Mouse (Mus musculus) MEL (cell line): Measurements from ENCODE around the gene Stx3. TPM values are rescaled to one million over a fixed set of nuclear protein-coding genes. Genes with fewer than 3 reads are reported as not detected.

Experiments used
- DNase-seq: peaks from one replicate; pipeline ENCODE4 v3.0.0; 2011; ENCODE audit warnings: low read depth, low spot score
- H3K27ac ChIP-seq: 2 replicates; pipeline ENCODE4 v1.5.1; 2012; ENCODE audit warnings: low read depth, mild to moderate bottlenecking, control low read depth, low read length, moderate library complexity; ENCODE audit not compliant: control insufficient read depth
- H3K27me3 ChIP-seq, 2 experiments: fragments of 150-350 bp in 1 of 2; sonication (generic) in 1 of 2; 2 replicates each; pipeline ENCODE4 v1.6.1; 2012; ENCODE audit warnings: low read length in 2 of 2, mild to moderate bottlenecking in 2 of 2, improper control_type of control experiment in 1 of 2, moderate library complexity in 1 of 2; ENCODE audit not compliant: insufficient read depth in 2 of 2, control insufficient read depth in 1 of 2
- H3K36me3 ChIP-seq, 2 experiments: 2 replicates each; pipeline ENCODE4 v1.6.1; 2012 to 2014; ENCODE audit warnings: low read length in 2 of 2, improper control_type of control experiment in 1 of 2, inconsistent platforms in 1 of 2, mild to moderate bottlenecking in 1 of 2; ENCODE audit not compliant: insufficient read depth in 2 of 2, control insufficient read depth in 1 of 2
- H3K4me1 ChIP-seq, 2 experiments: fragments of 150-350 bp in 1 of 2; sonication (generic) in 1 of 2; 2 replicates each; pipeline ENCODE4 v1.6.1; 2012; ENCODE audit warnings: low read length in 2 of 2, improper control_type of control experiment in 1 of 2, mild to moderate bottlenecking in 1 of 2; ENCODE audit not compliant: insufficient read depth in 2 of 2, control insufficient read depth in 1 of 2
- H3K4me3 ChIP-seq, 2 experiments: fragments of 150-350 bp in 1 of 2; sonication (generic) in 1 of 2; 2 replicates each; pipeline ENCODE4 v1.5.1; 2012; ENCODE audit warnings: low read depth in 2 of 2, low read length in 2 of 2, mild to moderate bottlenecking in 2 of 2, moderate library complexity in 2 of 2, control low read depth in 1 of 2, improper control_type of control experiment in 1 of 2; ENCODE audit not compliant: control insufficient read depth in 1 of 2, insufficient read depth in 1 of 2
- H3K79me2 ChIP-seq: 2 replicates; pipeline ENCODE4 v1.6.1; 2012; ENCODE audit warnings: mild to moderate bottlenecking, low read length, moderate library complexity; ENCODE audit not compliant: control insufficient read depth, poor library complexity, insufficient read depth
- H3K9ac ChIP-seq: 2 replicates; pipeline ENCODE4 v1.6.1; 2012; ENCODE audit warnings: low read depth, mild to moderate bottlenecking, control low read depth, low read length, moderate library complexity; ENCODE audit not compliant: control insufficient read depth, poor library complexity, severe bottlenecking
- H3K9me3 ChIP-seq: fragments of 150-350 bp; sonication (generic); replicated peaks from 2 replicates; pipeline ENCODE4 v1.6.1; 2012; ENCODE audit warnings: mild to moderate bottlenecking, low read length, improper control_type of control experiment, moderate library complexity; ENCODE audit not compliant: insufficient read depth
- BHLHE40 ChIP-seq: IDR thresholded peaks from 2 replicates; pipeline ENCODE4 v1.6.1; 2012; ENCODE audit warnings: low read depth, mild to moderate bottlenecking, inconsistent platforms, low read length, improper control_type of control experiment, borderline replicate concordance
- CHD2 ChIP-seq: IDR thresholded peaks from 2 replicates; pipeline ENCODE4 v1.6.1; 2011; ENCODE audit warnings: low read length, improper control_type of control experiment
- CTCF ChIP-seq, 3 experiments: IDR thresholded peaks in 2 of 3; conservative IDR thresholded peaks in 1 of 3; 2 replicates each; pipeline ENCODE4 v1.5.1; 2011 to 2012; ENCODE audit warnings: low read length in 3 of 3, low read depth in 2 of 3, mild to moderate bottlenecking in 2 of 3, improper control_type of control experiment in 1 of 3, inconsistent platforms in 1 of 3, mixed read lengths in 1 of 3, moderate library complexity in 1 of 3; ENCODE audit not compliant: control insufficient read depth in 1 of 3, insufficient read depth in 1 of 3, poor library complexity in 1 of 3, severe bottlenecking in 1 of 3
- E2F4 ChIP-seq: IDR thresholded peaks from 2 replicates; pipeline ENCODE4 v1.6.1; 2011; ENCODE audit warnings: low read depth, low read length, improper control_type of control experiment, borderline replicate concordance
- ETS1 ChIP-seq: IDR thresholded peaks from 2 replicates; pipeline ENCODE4 v1.6.1; 2012; ENCODE audit warnings: low read depth, mild to moderate bottlenecking, inconsistent platforms, low read length, improper control_type of control experiment, moderate library complexity
- GATA1 ChIP-seq: IDR thresholded peaks from 2 replicates; pipeline ENCODE4 v1.6.1; 2011; ENCODE audit warnings: low read depth, low read length, improper control_type of control experiment
- HCFC1 ChIP-seq: IDR thresholded peaks from 2 replicates; pipeline ENCODE4 v1.6.1; 2012; ENCODE audit warnings: low read depth, mild to moderate bottlenecking, inconsistent platforms, low read length, improper control_type of control experiment, moderate library complexity
- KAT2A ChIP-seq: conservative IDR thresholded peaks from 2 replicates; pipeline ENCODE4 v1.6.1; 2012; ENCODE audit warnings: low read depth, low read length, improper control_type of control experiment, inconsistent platforms
- MAFK ChIP-seq: IDR thresholded peaks from 2 replicates; pipeline ENCODE4 v1.6.1; 2011; ENCODE audit warnings: low read depth, mild to moderate bottlenecking, low read length, improper control_type of control experiment, borderline replicate concordance
- MAX ChIP-seq: IDR thresholded peaks from 2 replicates; pipeline ENCODE4 v1.6.1; 2011; ENCODE audit warnings: low read length, improper control_type of control experiment
- MAZ ChIP-seq: IDR thresholded peaks from 2 replicates; pipeline ENCODE4 v1.6.1; 2012; ENCODE audit warnings: low read depth, mild to moderate bottlenecking, inconsistent platforms, low read length, improper control_type of control experiment
- MEF2A ChIP-seq: IDR thresholded peaks from 2 replicates; pipeline ENCODE4 v1.6.1; 2014; ENCODE audit warnings: low read depth, mild to moderate bottlenecking, inconsistent platforms, low read length, improper control_type of control experiment; ENCODE audit not compliant: poor library complexity, insufficient replicate concordance, severe bottlenecking; ENCODE audit errors: extremely low read depth
- MYB ChIP-seq: IDR thresholded peaks from 2 replicates; pipeline ENCODE4 v1.6.1; 2011; ENCODE audit warnings: mild to moderate bottlenecking, low read depth, low read length, improper control_type of control experiment
- MYC ChIP-seq: IDR thresholded peaks from 2 replicates; pipeline ENCODE4 v1.6.1; 2011; ENCODE audit warnings: low read depth, mild to moderate bottlenecking, low read length, improper control_type of control experiment, moderate library complexity
- NELFE ChIP-seq: IDR thresholded peaks from 2 replicates; pipeline ENCODE4 v1.6.1; 2011; ENCODE audit warnings: low read depth, low read length, improper control_type of control experiment
- NRF1 ChIP-seq: IDR thresholded peaks from 2 replicates; pipeline ENCODE4 v1.6.1; 2014; ENCODE audit warnings: low read depth, mild to moderate bottlenecking, inconsistent platforms, low read length, improper control_type of control experiment, moderate library complexity; ENCODE audit not compliant: poor library complexity, insufficient read depth, severe bottlenecking
- POLR2AphosphoS2 ChIP-seq: IDR thresholded peaks from 2 replicates; pipeline ENCODE4 v1.6.1; 2011; ENCODE audit warnings: low read length, improper control_type of control experiment
- RAD21 ChIP-seq: IDR thresholded peaks from 2 replicates; pipeline ENCODE4 v1.6.1; 2011; ENCODE audit warnings: mild to moderate bottlenecking, low read depth, low read length, improper control_type of control experiment
- RCOR1 ChIP-seq: IDR thresholded peaks from 2 replicates; pipeline ENCODE4 v1.6.1; 2012; ENCODE audit warnings: low read depth, mild to moderate bottlenecking, inconsistent platforms, low read length, improper control_type of control experiment
- SIN3A ChIP-seq: IDR thresholded peaks from 2 replicates; pipeline ENCODE4 v1.6.1; 2012; ENCODE audit warnings: low read length, improper control_type of control experiment, inconsistent platforms
- SMC3 ChIP-seq: IDR thresholded peaks from 2 replicates; pipeline ENCODE4 v1.6.1; 2011; ENCODE audit warnings: low read depth, low read length, improper control_type of control experiment
- TCF12 ChIP-seq: IDR thresholded peaks from 2 replicates; pipeline ENCODE4 v1.6.1; 2014; ENCODE audit warnings: low read depth, mild to moderate bottlenecking, inconsistent platforms, low read length, improper control_type of control experiment, moderate library complexity
- USF1 ChIP-seq: IDR thresholded peaks from 2 replicates; pipeline ENCODE4 v1.6.1; 2014; ENCODE audit warnings: low read depth, mild to moderate bottlenecking, inconsistent platforms, low read length, improper control_type of control experiment, moderate library complexity
- USF2 ChIP-seq, 2 experiments: IDR thresholded peaks; 2 replicates each; pipeline ENCODE4 v1.6.1; 2011 to 2012; ENCODE audit warnings: improper control_type of control experiment in 2 of 2, low read length in 2 of 2, borderline replicate concordance in 1 of 2, inconsistent platforms in 1 of 2, low read depth in 1 of 2, mild to moderate bottlenecking in 1 of 2; ENCODE audit not compliant: insufficient read depth in 1 of 2
- ZC3H11A ChIP-seq: IDR thresholded peaks from 2 replicates; pipeline ENCODE4 v1.6.1; 2012; ENCODE audit warnings: low read depth, mild to moderate bottlenecking, inconsistent platforms, low read length, improper control_type of control experiment
- ZKSCAN1 ChIP-seq: IDR thresholded peaks from 2 replicates; pipeline ENCODE4 v1.6.1; 2012; ENCODE audit warnings: low read depth, mild to moderate bottlenecking, inconsistent platforms, low read length, improper control_type of control experiment, moderate library complexity
- ZMIZ1 ChIP-seq: IDR thresholded peaks from 2 replicates; pipeline ENCODE4 v1.6.1; 2012; ENCODE audit warnings: low read depth, mild to moderate bottlenecking, inconsistent platforms, low read length, improper control_type of control experiment, moderate library complexity
- ZNF384 ChIP-seq: IDR thresholded peaks from 2 replicates; pipeline ENCODE4 v1.6.1; 2012; ENCODE audit warnings: low read depth, mild to moderate bottlenecking, inconsistent platforms, low read length, improper control_type of control experiment
- polyA plus RNA-seq, 2 experiments: library from polyadenylated mRNA; stranded (reverse) in 1 of 2; unstranded in 1 of 2; fragments of >175 nt in 1 of 2; fragments of >200 nt in 1 of 2; gene quantifications; 2 replicates each; pipeline versions ENCODE4 v1.2.1 to v1.2.4; 2012; ENCODE audit warnings: low replicate concordance in 2 of 2, low read depth in 1 of 2; ENCODE audit not compliant: insufficient read length in 2 of 2, insufficient read depth in 1 of 2, missing spikeins in 1 of 2
- total RNA-seq: library from RNA; depleted of rRNA; stranded (reverse); fragments of 300-350 nt; gene quantifications from 2 replicates; pipeline ENCODE4 v1.2.3, GENCODE M21; 2012

Stx3 gene
- total and polyA plus RNA-seq, 3 experiments: 0.73 to 3.0 TPM; not detected in 1

- no peak for DNase-seq
Measured at GRCm38 (mm10) chr19:11785409-11786154, 33.6 kb downstream of the Stx3 start.

DNA sequence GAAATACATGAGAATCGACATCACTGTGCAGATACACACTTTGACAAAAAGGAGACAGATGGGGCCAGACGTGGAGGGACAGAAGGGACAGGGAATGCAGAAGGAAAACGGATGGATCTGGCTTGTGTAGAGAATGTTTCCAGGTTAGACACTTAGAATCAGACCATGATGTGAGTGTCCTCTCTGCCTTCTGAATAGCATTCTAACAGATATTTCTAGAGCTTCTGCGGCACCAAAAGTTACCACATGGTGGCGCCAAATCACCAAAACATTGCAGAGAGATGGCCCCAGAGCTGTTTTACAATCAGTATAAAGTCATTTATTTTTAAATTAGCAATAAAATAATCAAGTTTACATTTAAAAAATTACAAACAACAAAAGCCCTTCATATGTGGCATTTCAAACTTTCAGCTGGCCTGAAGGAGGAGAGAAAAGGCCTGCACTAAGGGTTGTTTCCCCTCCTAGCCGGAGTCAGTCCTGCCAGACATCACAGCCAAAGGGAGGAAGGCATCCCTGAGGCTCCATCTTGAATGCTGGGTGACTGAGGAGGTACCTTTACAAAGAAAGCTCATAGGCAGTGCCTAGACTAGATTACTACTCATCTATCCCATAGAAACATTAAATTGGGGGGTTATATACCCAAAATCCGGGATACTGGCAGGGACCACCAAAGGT lies 41.9 kb downstream of the Stx3 start:
- Histone ChIP-seq H3K36me3 (peaks cover 5 to 8% of the 10 kb centered on the region in 2 experiments; a peak in 3 of 4 replicates), H3K27ac (no peak overlapping the region)

More at GRCm38 (mm10) chr19:11785409-11786154, 33.6 kb downstream of the Stx3 start:
- TF ChIP-seq MAZ (no peak), ZKSCAN1 (no peak), RCOR1 (no peak), GATA1 (no peak), HCFC1 (no peak), MAX (no peak), ETS1 (no peak), KAT2A (no peak), POLR2AphosphoS2 (no peak), ZC3H11A (no peak), BHLHE40 (no peak), NELFE (no peak), ZMIZ1 (no peak), E2F4 (no peak), USF1 (no peak)
- Histone ChIP-seq H3K27ac (no peak overlapping the region), H3K9me3 (no peaks in the 10 kb centered on the region), H3K27me3 (peaks cover 2 to 4% of the 10 kb centered on the region in 2 experiments; a peak in 2 of 4 replicates), H3K4me1 (no peaks in the 10 kb centered on the region), H3K79me2 (no peaks in the 10 kb centered on the region), H3K4me3 (no peak overlapping the region), H3K9ac (no peak overlapping the region), H3K36me3 (no peaks in the 10 kb centered on the region)

More for the DNA sequence above, 41.9 kb downstream of the Stx3 start:
- H3K27me3 ChIP-seq: no peaks in the 10 kb centered on the region
- no peaks in the 10 kb centered on the region for H3K79me2 ChIP-seq
- H3K9me3 ChIP-seq: no peaks in the 10 kb centered on the region
- TF ChIP-seq CHD2 (no peak), ZKSCAN1 (no peak), MYC (no peak), TCF12 (no peak), KAT2A (no peak), HCFC1 (no peak), NRF1 (no peak), CTCF (IDR thresholded peaks at IDR 0.05 in 2 of 3, conservative IDR thresholded peaks at IDR 0.05 in 1 of 3; ENCODE audit: control insufficient read depth in 1 of 3, insufficient read depth in 1 of 3, low read depth in 2 of 3, low read length in 3 of 3, poor library complexity in 1 of 3, severe bottlenecking in 1 of 3) (peak; percentile 59 to 92 (median 66)), POLR2AphosphoS2 (no peak), MAZ (no peak), MYB (no peak), SIN3A (peak; percentile 46; the same call in 1 of the 2 replicates), SMC3 (peak; percentile 92), MAX (no peak), ZC3H11A (peak; percentile 91), USF2 (IDR thresholded peaks at IDR 0.05; ENCODE audit: borderline replicate concordance in 1 of 2, insufficient read depth in 1 of 2, low read depth in 1 of 2, low read length in 2 of 2) (no peak), RAD21 (peak; percentile 98), USF1 (no peak), MAFK (no peak; the same call in 1 of the 2 replicates), MEF2A (no peak), ZNF384 (no peak), ETS1 (no peak)
- DNase-seq: peak; percentile 76
- peaks cover 0 to 3% of the 10 kb centered on the region in 2 experiments; a peak in 2 of 4 replicates for H3K4me1 ChIP-seq
- no peak overlapping the region for H3K4me3 ChIP-seq
- no peak overlapping the region for H3K9ac ChIP-seq
